Mouse (Mus musculus) embryonic fibroblast, embryonic 13.5 days (primary cell): Measurements from ENCODE around the gene Lhfpl5. TPM values are rescaled to one million over a fixed set of nuclear protein-coding genes. Genes with fewer than 3 reads are reported as not detected.

Experiments used
- H3K27ac ChIP-seq: 2 replicates; pipeline ENCODE4 v1.5.1; 2012; ENCODE audit warnings: low read length, control low read depth, inconsistent platforms; ENCODE audit not compliant: insufficient read depth
- H3K4me1 ChIP-seq: 2 replicates; pipeline ENCODE4 v1.6.1; 2011; ENCODE audit warnings: low read length; ENCODE audit not compliant: control insufficient read depth, insufficient read depth
- H3K4me3 ChIP-seq: 2 replicates; pipeline ENCODE4 v1.5.1; 2011; ENCODE audit warnings: mild to moderate bottlenecking, control low read depth, low read length; ENCODE audit not compliant: insufficient read depth
- CTCF ChIP-seq: IDR thresholded peaks from 2 replicates; pipeline ENCODE4 v1.5.1; 2011; ENCODE audit warnings: mild to moderate bottlenecking, control low read depth, low read length, moderate library complexity, borderline replicate concordance; ENCODE audit not compliant: insufficient read depth
- POLR2A ChIP-seq: IDR thresholded peaks from 2 replicates; pipeline ENCODE4 v1.6.1; 2011; ENCODE audit warnings: low read depth, mild to moderate bottlenecking, control low read depth, low read length, moderate library complexity
- polyA plus RNA-seq: library from polyadenylated mRNA; stranded (reverse); fragments of >200 nt; gene quantifications from 2 replicates; pipeline ENCODE4 v1.2.4, GENCODE M21; 2011; ENCODE audit warnings: low read depth; ENCODE audit not compliant: missing spikeins, insufficient read length

The Lhfpl5 gene
- polyA plus RNA-seq, 1 experiment: not detected

DNA sequence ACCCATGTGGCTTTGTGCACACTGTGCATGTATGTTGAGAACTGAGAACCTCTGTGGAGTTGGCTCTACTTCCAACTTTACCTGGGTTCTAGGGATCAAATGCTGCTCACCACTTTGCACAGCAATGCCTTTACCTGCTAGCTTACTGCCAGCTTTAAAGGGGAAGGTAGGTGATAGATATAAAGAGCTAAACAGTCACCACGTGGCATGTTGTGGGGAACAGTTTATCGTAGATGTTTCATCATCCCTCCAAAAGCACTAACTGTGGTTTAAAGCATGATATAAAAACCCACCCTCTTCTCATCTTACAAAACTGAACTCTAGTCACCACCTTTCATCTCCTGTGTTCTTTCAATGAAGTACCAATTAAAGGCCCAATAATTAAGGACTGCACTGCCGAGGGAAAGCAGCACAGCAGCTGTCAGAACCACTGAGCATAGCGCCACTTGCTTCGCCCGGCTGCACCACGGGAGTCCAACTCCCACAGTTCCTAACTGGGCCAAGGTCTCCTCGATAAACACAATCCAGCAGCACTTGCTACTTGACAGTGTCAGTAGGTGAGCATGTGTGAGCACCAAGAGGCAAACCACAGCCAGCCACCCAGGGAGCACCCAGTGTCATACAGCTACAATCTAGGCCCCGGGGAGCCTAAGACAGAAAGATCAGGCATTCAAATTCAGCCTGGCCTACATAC is 26.3 kb downstream of the Lhfpl5 start:
- no peak overlapping the region for H3K27ac ChIP-seq
- no peaks in the 10 kb centered on the region for H3K4me1 ChIP-seq
- TF ChIP-seq CTCF (no peak), POLR2A (no peak)
- H3K4me3 ChIP-seq: no peak overlapping the region

DNA sequence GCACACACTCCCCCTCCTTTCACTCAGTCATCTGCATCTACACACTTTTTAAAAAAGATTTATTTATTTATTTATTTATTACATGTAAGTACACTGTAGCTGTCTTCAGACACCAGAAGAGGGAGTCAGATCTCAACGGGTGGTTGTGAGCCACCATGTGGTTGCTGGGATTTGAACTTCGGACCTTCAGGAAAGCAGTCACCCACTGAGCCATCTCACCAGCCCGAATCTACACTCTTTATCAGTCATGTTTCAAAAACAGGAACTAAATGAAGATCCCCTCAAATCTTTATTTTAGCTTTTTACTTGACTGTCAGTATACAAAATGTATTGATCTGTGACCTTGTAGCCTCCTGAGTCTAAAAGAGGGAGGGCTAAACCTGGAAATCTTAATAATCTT is 34.1 kb downstream of the Lhfpl5 start:
- TF ChIP-seq POLR2A (no peak), CTCF (no peak)
- no peaks in the 10 kb centered on the region for H3K4me1 ChIP-seq
- H3K27ac ChIP-seq: no peak overlapping the region
- no peak overlapping the region for H3K4me3 ChIP-seq

DNA sequence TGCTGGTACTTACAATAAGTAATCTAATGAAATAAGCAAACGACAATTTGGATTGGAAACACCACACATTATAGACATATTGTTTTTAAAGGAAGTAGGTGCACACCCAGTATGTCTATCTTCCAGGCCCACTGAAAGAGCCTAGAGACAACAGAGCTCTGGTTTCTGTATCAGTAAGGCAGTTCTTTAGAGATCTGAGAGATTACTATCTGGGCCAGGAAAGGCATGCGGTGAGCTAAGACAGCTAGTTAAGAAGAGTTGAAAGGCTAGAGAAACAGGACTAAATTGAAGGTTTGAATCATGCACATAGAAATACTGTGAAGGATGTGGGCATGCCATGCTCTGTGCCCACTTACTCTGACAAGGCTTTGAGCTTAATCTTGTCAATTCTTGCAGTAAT is 37.2 kb downstream of the Lhfpl5 start:
- no peaks in the 10 kb centered on the region for H3K4me1 ChIP-seq
- TF ChIP-seq POLR2A (no peak), CTCF (no peak)
- no peak overlapping the region for H3K27ac ChIP-seq
- H3K4me3 ChIP-seq: no peak overlapping the region

DNA sequence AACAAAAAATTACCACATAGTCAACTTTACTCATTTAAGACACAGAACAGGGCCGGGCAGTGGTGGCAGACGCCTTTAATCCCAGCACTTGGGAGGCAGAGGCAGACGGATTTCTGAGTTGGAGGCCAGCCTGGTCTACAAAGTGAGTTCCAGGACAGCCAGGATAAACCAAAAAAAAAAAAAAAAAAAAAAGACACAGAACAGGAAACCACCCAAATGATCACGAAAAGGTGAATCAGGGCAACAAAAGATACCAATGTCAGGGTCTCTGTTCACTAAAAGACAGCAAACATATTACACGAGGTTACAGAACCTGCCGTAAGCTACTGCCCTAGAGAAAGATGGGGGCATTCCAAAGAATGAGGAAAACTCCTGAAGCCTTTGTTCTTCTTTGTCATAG is 37.7 kb downstream of the Lhfpl5 start:
- no peak overlapping the region for H3K27ac ChIP-seq
- no peak for TF ChIP-seq CTCF
- no peak for TF ChIP-seq POLR2A

DNA sequence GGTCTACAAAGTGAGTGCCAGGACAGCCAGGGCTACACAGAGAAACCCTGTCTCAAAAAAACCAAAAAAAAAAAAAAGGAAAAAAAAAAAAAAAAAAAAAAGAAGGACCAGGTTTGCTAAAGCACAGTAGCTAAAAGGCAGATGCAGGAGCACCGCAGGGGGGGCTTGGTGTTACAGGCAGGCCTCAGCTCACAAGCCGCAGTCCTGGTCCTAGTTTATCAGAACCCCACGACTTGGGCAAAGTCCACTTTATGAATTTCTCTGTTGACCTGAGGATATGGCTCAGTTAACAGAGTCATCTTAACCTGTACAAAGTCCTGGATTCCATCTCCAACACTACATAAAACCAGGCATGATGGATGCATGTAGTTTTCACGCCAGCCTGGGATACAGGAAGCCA is 39.9 kb downstream of the Lhfpl5 start:
- H3K27ac ChIP-seq: no peak overlapping the region
- H3K4me1 ChIP-seq: no peaks in the 10 kb centered on the region
- no peak overlapping the region for H3K4me3 ChIP-seq
- no peak for TF ChIP-seq POLR2A
- no peak for TF ChIP-seq CTCF

More for the DNA sequence above, 37.7 kb downstream of the Lhfpl5 start:
- Histone ChIP-seq H3K4me1 (no peaks in the 10 kb centered on the region), H3K4me3 (no peak overlapping the region)

DNA sequence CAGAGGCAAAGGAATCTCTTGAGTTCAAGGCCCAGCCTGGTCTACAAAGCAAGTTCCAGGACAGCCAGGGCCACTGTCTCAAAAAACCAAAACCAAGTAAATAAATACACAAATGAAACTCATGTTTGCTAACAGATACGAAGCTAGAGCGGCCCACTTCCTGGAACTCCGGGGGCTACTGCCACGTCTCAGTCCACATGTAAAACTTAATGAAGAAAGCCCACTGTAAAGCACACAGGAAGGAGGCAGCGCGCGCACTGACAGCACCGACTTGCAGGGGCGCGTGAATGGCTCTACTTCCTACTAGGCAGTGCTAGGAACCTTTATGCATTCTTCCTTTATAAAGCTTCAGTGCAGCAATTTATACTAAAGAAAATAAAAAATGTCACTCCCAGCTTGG is 42.2 kb downstream of the Lhfpl5 start:
- Histone ChIP-seq H3K4me1 (no peaks in the 10 kb centered on the region), H3K27ac (no peak overlapping the region), H3K4me3 (no peak overlapping the region)
- TF ChIP-seq POLR2A (no peak), CTCF (no peak)

DNA sequence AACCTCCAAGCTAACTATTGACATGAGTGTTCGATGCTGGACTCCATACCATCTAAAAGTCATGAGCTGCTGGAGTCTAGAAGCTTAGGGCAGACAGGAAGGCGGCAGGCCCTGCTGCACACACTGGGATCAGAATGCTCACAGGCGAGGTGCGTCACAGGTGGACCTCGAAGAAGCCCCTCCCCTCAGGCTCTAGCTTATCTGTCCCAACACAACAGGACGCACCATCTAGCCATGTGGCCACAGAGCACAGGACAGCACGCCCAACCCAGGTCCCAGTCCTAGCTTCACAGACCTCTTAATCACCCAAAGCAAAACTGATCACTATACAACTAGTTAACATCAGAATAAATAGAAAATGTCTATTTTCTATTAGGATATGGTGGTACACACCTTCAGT is 42.7 kb downstream of the Lhfpl5 start:
- TF ChIP-seq CTCF: no peak
- no peak for TF ChIP-seq POLR2A
- Histone ChIP-seq H3K4me3 (no peak overlapping the region), H3K4me1 (no peaks in the 10 kb centered on the region), H3K27ac (no peak overlapping the region)

DNA sequence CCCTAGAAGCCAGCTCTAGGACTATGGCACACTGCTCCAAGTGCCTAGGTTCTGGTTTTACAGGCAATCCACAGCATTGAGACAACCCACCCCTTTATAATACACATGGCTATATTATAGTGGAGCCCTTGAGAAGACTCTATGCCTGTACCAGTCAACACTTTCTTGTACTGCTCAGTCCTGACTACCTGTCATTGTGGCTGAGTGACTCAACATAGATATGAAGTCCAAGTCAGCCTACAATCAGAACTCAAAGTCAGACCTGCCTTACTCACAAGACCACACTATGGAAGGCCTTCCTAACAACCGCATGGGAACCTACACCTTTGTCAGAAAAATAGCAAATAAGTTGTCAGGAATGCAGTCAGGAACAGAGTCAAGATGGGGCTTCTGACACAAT is 43.3 kb downstream of the Lhfpl5 start:
- TF ChIP-seq CTCF (no peak), POLR2A (no peak)
- Histone ChIP-seq H3K4me1 (no peaks in the 10 kb centered on the region), H3K27ac (no peak overlapping the region), H3K4me3 (no peak overlapping the region)

DNA sequence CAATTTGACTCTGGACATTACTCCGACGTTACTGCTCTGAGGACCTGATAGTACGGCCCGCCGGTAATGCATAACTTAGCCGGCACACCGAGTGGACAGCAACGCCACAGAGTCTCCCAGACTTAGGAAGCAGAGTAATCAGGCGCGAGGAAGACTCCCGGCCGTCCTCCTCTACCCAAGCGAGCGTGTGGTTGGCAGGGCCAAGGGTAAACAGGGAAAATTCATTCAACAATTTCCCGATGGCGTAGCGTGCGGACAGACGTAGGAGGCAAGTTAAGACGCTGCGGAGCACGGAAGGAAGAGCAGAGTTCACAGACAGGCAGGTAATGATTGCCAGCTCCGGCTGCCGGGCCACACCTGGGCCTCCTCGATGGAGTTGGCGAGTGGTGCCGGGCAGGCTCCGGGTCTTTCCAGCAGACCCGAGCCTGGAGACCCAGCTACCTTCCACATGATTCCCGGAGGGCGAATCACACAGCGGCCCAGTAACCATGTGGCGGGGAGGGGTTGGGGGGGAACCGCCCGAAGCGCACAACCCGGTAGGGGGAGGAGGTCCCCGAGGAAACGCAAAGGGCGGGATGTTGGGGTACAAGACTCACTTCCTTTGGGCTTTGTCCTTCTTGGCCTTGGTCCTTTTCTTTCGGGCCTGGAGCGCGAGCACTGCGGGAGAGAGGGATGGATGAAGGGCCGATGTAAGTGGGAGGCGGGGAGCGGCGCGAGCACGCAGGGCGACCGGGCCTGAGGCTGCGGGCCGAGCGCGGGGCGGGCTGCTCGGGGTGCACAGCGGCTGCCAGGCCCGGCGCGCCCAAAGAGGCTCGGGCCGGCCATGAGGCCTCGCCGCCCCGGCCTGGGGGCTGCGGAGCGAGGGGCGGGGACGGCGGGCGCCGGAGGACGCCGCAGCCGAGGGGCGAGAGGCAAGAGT is 46.2 kb downstream of the Lhfpl5 start:
- Histone ChIP-seq H3K4me3 (peak overlapping the region; percentile 90), H3K4me1 (no peaks in the 10 kb centered on the region), H3K27ac (peak overlapping the region; percentile 14)
- peak; percentile 63; the same call in 1 of the 2 replicates for TF ChIP-seq POLR2A
- TF ChIP-seq CTCF: no peak

DNA sequence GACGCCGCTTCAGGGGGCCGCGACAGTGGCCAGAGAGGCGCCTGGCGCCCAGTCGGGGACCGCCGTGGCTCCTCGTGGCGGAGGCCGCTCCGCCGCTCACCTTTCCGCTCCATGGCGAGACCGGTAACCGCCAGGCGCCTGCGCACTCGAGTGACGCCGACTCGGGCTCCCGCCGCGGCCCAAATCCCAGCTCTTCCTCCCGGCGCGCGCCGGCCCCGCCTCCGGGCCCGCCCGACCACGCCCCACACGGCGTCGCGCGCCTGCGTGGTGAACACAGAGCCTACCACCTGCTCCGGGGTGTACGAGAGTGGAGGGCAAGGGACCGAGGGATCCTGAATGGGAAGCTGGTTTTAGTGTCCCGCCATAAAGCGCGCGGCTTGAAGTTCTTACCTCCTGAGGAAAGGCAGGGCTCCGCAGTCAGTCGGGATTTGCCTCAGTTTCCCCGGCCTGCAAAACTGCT is 46.9 kb downstream of the Lhfpl5 start, which contains the start of gene Srpk1:
Gene Srpk1, minus strand, starts transcription at position 410 of the 460 bp plus-strand sequence.
- H3K4me1 ChIP-seq: no peaks in the 10 kb centered on the region
- H3K27ac ChIP-seq: peak within 1 kb of the TSS; percentile 14
- peak; percentile 79 for TF ChIP-seq POLR2A
- TF ChIP-seq CTCF: no peak
- H3K4me3 ChIP-seq: peak within 1 kb of the TSS; percentile 90
